Mouse (Mus musculus) gastrocnemius, postnatal 25 days (tissue): ENCODE results near the gene Mcl1. TPM values are rescaled to one million over a fixed set of nuclear protein-coding genes. Genes with fewer than 3 reads are reported as not detected.
A peak's percentile ranks its signal among the peaks of the same experiment; 100 is the strongest.
"Not testable (repeated sequence)": the region's sequence is repeated elsewhere in the genome, so short reads cannot be mapped to it uniquely, and the experiment has no call there.

Source experiments
- DNase-seq: peaks from one replicate; pipeline ENCODE4 v3.0.0; 2022
- long read RNA-seq, 2 experiments: library from polyadenylated mRNA; stranded (forward); transcript quantifications; one replicate each; pipeline ENCODE4 v2.0.0; 2021
- total RNA-seq, 2 experiments: library from RNA; stranded (reverse); gene quantifications; 1 replicate in 1 of 2; 2 replicates in 1 of 2; pipeline ENCODE4 v1.2.3; 2021

Mcl1 gene
- total RNA-seq, result 100 to 1,000 TPM; 111 to 133 TPM
- long read RNA-seq, experiment 1, transcript Mcl1-201 (3 exons, 3,418 nt), result major isoform, 32 of 70 reads
- long read RNA-seq, experiment 1, partial matches to known transcripts, result 10 of 70 reads
- long read RNA-seq, experiment 1, other reads (novel, unspliced or antisense), result 28 of 70 reads
- long read RNA-seq, experiment 2, transcript Mcl1-201 (3 exons, 3,418 nt), result major isoform, 55 of 85 reads
- long read RNA-seq, experiment 2, partial matches to known transcripts, result 5 of 85 reads
- long read RNA-seq, experiment 2, other reads (novel, unspliced or antisense), result 25 of 85 reads

DNA sequence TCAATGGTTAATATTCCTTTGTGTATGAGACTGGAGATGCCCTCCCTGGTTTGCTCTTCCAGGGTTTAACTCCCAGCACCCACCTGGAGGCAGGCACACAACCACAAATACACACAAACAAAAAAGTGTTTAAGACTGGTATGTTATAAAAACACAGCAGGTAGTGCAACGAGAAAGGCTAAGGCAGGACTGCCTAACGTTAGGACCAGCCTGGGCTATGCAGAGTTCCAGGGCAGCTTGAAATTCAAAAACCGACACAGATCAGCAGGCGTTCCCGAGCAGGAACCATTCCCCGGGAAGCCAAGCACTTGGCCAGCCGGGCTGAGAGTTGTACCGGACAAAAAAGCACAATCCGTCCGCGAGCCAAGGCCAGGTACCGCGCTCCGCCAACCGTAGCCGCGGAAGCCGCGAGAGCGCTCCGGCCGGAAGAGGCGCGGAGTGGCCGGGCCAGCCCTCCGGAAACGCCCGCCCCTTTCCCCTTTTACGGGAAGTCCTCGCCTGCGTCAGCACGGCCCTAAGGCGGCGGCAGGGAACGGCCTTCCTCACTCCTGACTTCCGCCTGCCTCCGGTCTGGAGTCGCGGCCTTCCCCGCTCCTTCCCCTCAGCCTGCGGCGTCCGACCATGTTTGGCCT lies at the start of gene Mcl1:
Gene Mcl1 (plus strand): TSS at position 553 of the 632 bp plus-strand sequence.
- peak; percentile 95 for DNase-seq

DNA sequence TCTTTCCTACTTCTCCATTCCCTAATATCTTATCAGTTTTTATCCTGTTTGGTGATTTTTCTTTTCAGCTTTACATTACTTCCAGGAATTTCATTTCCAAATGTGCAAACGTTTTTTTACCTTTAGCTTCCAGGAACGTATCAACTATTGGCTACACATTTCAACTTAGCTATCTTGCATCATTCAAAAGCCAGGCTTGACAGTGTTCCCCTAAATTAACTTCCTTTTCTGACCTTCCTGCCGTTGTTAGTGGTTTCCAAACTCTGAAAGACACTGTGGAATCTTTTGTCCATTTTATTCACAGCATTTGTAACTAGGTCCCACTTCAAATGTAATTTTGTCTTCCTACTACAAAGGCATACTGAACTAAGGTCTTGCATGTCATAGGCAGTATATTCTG lies 49.4 kb upstream of the Mcl1 start:
- no peak for DNase-seq

DNA sequence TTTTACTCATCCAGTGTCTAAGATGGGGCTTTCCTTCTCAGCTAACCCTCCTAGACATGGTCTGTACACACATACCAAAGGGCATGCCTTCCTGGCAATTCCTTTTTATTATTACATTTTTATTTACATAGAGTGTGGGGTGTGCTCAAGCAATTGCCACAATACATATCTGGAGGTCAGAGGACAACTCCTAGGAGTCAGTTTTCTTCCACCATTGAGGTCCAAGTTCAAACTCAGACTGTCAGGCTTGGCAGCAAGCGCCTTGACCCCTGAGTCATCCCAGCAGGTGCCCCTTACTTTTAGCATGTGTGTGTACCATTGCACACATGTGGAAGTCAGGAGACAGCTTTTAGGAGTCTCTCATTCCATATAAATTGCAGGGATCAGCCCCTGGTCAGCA lies 44.6 kb upstream of the Mcl1 start:
- DNase-seq, result no peak

DNA sequence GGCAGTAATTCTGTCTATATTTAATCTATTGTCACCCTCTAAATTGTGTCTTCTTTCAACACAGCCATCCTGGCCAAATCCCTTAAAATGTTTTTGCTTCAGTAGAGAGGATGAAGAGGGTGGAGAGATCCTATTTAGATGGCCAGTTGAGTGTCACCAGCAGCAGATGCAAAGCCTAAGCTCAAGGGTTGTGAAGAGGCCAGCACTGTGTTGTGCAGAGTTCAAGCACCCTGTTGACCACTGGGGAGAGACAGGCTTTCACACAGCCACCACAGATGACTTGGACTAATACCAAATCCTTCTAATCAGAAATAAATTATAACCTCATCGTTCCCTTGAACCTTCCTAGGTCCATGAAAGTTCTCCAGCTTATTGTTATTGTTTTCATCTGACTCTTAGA lies 40.1 kb upstream of the Mcl1 start:
- no peak for DNase-seq

DNA sequence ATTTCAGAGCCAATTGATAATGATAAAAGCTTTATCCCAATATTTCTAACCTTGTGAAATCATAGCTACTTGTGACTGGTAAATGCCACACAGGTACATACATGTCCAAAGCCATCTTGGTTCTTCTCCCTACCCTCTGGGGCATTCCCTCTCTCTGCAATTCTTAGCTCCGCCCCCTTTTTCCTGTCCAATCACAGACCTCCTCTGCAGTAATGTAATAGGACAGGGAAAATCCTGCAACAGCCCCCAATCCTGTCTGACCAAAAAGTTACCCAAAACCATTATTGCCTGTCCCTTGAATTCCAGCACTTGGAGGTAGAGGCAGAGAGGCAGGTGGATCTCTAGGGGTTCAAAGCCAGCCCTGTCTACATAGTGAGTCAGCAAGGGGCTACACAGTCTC lies 37.3 kb upstream of the Mcl1 start:
- DNase-seq, result no peak

DNA sequence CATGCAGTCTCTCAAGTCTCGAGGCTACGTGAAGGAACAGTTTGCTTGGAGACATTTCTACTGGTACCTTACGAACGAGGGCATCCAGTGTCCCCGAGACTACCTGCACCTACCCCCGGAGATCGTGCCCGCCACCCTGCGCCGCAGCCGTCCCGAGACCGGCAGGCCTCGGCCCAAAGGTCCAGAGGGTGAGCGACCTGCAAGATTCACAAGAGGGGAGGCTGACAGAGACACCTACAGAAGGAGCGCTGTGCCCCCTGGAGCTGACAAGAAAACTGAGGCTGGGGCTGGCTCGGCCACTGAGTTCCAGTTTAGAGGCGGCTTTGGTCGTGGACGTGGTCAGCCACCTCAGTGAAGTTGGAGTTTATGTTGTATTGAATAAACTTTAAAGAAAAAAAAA lies 36.2 kb upstream of the Mcl1 start:
- DNase-seq, result not testable (repeated sequence)

DNA sequence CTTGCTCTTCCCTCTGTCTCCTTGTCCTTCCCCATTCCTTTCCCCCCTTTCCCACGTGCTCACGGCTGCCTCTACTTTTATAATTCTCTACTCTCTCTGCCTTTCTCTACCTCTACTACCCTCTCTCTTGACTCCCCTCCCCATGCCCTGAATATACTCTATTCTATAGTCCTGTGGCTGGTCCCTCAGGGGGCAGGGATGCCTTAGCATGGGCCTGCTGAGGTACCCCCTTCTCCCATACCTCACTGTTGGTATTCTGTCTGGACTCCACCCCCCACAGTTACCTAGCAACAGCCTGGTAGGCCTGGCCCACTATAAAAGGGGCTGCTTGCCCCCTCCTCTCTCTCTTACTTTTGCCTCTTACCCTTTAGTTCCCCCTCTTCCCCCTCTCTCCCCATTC lies 35.0 kb upstream of the Mcl1 start:
- DNase-seq, result no peak

DNA sequence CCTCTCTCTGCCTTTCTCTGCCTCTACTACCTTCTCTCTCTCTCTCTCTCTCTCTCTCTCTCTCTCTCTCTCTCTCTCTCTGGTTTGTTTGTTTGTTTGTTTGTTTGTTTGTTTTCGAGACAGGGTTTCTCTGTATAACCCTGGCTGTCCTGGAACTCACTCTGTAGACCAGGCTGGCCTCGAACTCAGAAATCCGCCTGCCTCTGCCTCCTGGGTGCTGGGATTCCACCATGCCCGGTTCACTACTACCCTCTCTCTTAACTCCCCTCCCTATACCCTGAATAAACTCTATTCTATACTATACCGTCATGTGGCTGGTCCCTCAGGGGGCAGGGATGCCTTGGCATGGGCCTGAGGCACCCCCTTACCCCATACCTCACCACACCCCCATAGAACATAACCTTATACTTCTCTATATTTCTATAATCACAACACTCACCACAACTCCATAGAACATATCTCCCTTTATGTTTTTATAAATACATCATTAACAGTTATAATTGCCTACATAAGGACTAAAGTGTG lies 34.5 kb upstream of the Mcl1 start:
- DNase-seq, result not testable (repeated sequence)

DNA sequence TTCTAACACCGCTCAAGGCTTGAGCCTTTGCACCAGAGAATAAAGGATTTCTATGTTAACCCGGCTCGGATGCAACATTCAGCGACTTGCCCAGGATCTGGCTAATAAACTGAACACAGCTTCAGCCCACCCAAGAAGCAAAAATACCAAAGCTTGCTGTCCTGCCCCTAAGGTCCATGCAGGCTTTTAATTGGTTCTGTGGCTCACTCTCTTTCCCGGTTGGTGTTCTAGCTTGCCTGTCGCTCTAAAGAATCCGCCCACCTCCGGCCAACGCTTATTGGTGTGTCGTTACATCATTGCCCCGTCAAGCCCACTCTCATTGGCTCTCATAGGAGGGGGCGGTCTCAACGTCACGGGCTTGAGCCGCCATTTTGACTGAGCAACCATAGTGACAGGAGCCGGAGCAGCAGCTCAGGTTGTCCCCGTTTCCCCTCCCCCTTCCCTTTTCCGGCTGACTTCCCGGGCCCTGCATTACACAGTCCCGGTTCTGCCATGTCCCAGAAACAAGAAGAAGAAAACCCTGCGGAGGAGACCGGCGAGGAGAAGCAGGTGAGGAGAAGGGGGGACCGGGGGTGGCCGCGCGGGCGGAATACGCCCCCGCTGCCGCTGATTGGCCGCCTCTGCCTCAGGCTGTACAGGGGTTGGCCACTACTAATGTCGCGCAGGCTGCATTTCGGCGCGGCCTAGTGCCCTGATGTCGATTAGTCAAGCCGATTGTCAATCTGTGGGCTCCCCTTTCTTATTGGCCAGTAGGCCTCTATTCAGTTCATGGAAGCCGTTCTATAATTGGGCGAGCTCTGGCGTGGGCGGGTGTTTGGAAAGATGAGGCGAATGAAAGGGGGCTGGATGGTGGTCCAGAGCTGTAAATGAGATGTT lies 33.7 kb upstream of the Mcl1 start, which contains the start of gene Ensa:
Gene Ensa (plus strand): TSS at position 366 of the 876 bp plus-strand sequence.
- peak; percentile 98 for DNase-seq

DNA sequence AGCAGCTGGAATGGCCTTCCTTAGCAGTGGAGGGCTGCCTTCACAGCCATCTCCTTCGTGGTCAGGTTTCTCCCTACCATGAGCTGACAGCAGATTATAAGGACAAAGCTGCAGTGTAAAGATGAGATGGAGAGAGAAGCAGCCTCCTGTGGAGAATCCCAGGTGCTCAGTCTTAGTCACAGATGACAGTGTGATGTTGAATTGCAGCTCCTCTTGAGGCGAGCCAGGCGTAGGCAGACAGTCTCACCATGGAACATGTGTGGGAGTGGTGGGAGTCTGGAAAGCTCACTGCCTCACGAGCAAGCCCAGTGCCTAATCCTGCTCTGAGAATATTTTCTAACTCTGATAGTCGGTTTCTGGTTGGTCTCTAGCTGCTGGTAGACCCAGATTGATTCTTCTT lies 30.8 kb upstream of the Mcl1 start:
- DNase-seq, result no peak

DNA sequence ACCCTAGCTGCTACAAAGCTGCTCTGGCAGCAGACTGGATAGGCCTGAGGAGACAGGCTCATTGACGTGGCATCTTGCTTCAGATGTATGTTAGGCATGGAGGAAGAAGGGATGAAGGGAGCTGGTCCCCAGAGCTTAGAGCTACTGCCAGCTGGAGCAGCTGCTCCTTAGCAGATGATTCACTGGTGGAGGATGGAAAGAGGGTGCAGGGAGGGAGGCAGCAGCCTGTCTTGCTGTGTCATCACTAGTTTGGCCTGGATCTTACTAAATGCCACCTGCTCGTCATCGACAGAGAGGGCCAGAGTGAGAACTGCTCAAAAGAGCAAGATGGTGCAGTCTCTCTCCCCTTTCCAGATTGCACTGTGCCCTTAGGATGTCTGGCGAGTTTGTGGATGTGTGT lies 28.8 kb upstream of the Mcl1 start:
- DNase-seq, result peak; percentile 21

DNA sequence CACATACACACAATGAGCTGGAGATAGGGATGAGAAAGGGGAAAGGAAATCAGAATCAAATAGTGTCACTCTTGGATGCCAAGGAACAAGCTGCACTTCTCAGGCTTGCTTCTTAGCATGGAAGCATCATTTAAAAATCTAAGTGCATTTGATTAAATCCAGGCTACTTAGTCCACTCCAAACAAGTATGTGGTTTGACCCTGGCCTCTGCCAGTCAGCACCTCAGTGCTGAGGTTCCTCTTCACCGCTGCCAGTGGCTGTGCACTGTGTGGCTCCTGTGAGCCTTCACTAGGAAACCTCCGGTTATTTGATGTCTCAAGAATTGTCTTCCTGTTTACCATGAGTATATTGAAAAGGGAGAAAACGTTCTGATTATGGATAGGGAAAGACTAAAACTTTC lies 27.7 kb upstream of the Mcl1 start:
- DNase-seq, result no peak

DNA sequence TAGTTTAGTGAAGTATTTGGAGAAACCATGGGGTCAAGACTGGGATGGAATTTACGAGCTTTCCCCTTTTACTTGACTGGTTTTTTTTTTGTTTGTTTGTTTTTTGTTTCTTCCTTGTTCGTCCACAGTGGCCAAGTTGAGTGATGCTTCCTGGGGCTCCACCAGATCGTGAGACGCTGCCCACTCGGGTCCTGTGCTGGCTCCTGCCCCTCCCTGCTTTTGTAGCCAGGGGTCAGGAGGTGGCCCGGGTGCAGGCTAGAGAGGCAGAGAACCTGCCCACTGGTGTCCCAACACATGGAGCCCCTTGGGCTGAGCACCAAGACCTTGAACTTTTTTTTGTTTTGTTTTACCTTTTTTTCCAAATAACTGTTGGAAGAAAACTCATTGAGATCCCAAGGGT lies 27.3 kb upstream of the Mcl1 start:
- DNase-seq, result no peak

DNA sequence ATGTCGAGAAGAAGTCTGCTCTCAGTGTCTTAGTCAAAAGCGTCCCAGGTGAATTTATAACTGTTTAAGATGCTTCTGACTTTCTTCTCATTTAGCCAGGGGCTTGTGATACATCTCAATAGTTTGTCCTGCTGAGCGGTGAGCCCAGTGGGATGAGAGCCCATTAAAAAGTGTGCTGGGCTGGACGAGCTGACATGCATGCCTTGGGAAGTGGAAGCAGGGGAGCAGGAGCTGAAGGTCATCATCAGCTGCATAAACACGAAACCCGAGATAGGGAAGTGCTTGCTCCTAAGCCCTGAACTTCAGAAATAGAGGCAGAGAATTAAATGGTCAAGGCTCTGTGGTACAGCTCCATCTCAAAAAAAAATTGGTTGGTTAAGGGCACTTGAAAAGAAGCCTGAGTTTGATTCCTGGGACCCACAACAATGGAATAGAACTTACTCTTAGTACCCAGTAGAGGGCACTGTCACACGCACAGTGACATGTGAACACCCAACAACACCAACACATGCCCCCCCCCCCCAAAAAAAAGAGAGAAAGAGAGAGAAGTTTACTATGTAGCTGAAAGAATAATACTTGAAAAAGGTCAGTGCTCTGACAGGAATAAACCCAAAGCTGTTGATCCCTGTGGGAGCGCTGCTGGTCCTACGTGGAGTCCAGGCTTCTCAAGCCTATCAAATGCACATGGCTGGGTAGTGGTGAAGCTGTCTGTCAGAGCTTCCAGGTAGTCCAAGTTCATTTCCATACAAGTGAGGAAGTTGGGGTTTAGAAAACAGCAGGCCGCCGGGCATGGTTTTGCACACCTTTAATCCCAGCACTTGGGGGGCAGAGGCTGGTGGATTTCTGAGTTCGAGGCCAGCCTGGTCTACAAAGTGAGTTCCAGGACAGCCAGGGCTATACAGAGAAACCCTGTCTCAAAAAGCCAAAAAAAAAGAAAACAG lies 25.7 kb upstream of the Mcl1 start:
- no peak for DNase-seq

DNA sequence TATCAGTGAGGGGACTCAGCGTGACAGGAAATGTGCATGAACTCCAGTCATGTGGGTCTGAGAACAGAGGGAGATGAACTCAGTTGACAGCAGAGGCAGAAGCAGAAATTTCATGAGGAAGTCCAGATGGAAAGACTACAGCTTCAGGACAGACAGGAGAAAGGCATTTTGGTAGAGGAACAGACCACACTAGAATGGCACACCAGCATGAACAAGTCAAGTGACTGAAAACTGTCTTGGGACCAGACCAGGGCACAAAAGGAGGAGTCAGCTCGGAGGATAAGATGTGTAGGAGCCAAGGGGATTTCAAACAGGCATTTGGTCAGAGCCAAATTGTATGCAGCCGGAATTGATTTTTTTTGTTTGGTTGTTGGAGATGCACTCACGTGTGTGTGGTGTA lies 23.0 kb upstream of the Mcl1 start:
- DNase-seq, result no peak

DNA sequence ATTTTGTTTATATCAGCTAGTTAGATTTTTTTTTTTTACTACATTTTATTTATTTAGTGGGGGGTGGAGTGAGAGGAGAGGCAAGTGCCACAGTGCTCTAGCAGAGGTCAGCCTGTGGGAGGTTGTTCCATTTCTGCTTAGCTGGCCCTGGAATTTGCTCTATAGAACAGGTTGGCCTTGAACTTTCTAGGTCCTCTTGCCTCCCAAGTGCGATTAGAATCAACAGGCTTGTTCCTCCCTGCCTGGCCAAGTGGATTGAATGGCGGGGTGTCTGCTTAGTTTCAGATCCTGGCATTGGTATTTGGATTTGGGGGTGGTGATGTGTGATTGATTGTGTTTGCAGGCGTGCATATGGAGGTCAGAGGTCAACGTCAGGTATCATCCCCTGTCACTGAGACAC lies 22.5 kb upstream of the Mcl1 start:
- DNase-seq, result no peak

DNA sequence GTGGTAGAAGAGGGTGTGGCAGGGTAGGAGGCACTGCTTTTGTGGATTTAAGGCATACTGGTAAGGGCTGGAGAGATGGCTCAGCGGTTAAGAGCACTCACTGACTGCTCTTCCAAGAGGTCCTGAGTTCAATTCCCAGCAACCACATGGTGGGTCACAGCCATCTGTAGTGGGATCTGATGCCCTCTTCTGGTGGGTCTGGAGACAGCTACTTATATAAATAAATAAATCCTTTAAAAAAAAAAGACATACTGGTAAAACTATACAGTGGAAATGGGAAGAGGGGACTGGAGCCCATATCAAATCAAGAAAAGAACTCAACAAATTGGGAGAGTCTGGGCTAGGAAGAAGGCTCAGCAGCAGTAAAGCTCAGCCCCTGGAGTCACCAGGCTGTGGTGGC lies 18.9 kb upstream of the Mcl1 start:
- no peak for DNase-seq

DNA sequence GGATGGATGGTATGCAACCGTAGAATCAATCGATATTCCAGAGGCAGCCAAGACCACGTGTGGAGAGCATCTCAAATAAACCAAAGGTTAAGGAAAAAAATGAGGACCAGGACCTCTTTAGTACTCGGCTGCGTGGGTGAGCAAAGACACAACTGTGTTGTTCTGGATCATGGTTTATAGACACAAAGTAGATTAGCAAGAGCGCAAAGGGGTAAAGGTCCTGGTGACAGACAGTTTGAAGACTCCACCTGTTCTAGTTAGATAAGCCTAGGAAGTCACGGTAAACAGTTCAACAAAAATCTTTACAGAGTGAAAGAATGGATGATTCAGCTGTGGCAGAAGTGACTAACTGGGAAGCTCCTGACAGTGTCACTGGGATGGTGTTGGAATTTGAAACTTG lies 15.5 kb upstream of the Mcl1 start:
- no peak for DNase-seq

DNA sequence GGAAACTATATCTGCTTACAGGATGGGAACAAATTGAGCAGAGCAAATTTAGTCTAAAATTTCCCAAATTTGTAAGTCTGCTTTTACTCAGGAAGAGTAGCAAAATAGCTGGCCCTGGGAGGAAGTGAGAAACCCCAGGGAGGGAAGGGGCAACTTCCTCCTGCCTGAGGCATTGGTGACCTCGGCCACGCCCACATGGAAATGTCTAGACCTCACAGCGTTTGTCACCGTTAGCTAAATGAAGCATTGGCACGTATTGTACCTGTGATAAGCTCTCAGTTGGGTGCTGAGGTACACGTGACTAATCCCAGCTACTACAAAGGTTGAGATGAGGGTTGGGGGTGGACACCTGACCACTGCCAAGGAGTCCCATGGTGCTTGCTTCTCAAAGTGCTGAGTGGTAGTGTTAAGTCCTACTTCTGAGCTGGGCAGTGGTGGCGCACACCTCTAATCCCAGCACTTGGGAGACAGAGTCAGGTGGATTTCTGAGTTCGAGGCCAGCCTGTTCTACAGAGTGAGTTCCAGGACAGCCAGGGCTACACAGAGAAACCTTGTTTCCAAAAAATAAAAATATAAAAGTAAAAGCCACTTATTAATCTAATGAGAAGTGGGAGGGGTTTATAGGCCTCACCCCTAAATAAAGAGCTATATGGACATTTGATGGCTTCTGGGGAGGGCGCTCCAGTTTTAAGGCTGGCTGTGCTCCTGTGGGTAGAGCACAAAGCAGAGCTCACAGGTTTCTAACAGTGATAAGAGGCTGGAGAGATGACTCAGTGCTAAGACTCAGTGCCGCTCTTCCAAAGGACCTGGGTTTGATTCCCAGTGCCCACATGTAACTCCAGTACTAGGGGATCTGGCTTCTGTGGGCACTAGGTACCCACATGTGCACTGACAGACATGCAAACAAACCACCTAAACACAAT lies 13.0 kb upstream of the Mcl1 start:
- DNase-seq, result no peak

DNA sequence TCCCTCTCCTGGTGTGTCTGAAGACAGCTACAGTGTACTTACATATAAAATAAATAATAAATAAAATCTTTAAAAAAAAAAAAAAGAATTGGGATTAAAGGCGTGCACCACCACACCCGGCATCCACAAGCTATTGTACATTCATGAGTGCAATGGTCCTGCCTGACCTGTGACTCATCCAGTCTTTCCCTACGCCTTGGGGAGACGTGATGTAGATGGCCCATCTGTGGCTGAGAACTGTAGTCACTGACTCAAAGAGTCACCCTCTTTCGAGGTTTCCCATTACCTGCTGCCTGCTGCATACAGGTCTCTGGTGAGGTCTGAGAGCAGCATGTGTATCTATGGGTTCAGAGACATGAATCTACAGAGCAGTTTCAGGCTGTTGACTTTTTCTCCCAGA lies 10.6 kb upstream of the Mcl1 start:
- DNase-seq, result no peak
